Mouse (Mus musculus) mesoderm, embryonic 11.5 days (tissue): Measurements from ENCODE around the gene Cyp4v3.
"Not testable (repeated sequence)": the region's sequence is repeated elsewhere in the genome, so short reads cannot be mapped to it uniquely, and the experiment has no call there.

Source experiments
- DNase-seq: peaks from one replicate; pipeline ENCODE4 v3.0.0-alpha.2; 2012; ENCODE audit warnings: low read depth, low spot score

Cyp4v3 gene

DNA sequence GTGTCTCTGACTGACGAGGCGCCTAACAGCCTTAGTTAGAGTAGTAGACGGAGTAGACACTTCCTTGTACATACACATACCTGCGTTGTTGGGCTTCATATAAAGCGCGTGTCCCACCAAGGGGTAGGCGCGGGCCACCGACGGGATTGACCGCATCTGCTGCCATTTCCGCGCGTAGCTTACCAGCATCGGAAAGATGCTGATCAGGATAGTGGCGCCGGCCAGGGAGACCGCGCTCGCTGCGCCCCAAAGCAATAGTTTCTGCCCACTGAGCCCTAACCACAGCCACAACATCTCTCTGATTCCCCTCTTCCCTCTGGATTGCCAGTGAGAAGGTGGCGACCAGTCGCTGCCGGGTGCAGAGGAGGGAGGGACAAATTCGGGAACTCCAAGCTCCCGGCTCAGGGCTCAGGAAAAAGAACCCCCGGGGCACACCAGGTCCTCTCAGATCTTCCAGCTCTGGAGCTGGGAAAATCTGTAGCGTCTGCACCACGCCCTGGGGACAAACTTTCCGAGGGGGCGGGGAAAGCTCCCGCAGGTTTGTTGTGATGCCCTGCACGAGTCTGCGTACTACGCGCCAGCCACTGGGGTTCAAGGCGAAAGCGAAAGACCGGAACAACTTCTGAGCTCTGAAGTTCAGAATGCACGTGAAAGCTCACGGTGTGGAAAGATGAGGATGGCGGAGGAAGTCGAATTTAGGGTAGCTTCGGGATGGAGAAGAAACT lies at the start of gene Cyp4v3:
TSS of gene Cyp4v3 (minus strand) at position 532 of the 725 bp plus-strand sequence.
- DNase-seq: peak; percentile 57

DNA sequence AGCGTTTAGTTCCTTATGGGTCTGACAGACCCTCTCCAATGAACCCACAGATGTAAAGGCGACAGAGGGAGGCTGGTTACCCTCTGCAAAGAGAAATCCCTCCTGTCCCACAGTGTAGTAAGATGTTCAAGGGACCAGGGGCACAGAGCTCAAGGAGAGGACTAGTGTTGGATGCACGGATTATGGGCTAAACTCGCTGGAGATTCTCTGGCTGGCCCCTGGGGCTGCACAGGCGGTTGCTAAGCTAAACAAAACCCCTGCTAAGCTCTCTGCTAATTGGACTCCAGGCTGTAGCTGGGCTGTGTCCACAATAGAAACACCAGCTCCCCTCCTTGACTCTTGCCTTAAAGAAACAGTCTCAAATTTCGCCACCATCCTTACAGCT lies 48.9 kb upstream of the Cyp4v3 start, which contains the start of gene Fam149a:
TSS of gene Fam149a (minus strand) at position 329 of the 385 bp plus-strand sequence.
- no peak for DNase-seq

DNA sequence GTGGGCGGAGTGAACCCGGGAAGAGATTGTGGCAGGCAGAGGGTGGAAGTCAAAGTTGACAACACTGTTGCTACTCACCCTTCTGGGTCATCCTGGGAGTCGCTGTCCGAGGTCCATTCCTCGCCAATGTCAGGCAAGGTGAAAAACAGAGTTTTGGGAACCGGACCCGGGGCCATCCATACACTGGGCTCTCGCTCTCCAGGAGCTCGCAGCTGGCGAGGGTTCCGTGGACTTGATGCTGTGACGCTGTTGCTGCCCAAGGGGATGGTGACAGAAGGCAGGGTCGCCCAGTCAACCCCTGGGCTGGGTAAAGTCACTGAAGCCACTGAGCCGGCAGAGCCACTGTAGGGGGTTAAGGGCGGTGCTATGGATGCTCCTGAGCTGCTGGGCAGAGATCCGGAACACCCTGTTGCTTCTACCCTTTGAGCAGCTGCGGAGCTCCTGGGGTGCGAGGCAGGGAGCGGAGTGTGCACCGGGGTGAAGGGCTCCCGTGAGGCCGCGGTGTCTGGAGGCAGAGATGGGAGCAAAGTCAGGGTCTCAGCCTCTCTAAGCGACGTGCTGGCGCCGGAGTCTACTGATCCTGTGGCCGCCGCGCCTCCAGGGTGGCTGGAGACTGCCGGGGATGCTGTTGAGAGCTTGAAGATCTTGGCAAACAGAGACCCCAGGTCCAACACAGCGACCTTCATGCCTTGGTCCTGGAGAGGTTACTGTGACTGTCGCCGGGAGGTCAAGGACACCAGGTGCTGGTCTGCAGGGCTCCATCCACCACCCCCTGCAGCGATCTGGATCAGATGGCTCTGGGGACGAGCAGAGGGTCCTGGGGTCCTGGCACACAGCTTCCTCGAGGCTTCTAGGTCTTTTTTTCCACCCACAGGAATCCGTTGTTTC lies 48.3 kb upstream of the Cyp4v3 start:
- no peak for DNase-seq

DNA sequence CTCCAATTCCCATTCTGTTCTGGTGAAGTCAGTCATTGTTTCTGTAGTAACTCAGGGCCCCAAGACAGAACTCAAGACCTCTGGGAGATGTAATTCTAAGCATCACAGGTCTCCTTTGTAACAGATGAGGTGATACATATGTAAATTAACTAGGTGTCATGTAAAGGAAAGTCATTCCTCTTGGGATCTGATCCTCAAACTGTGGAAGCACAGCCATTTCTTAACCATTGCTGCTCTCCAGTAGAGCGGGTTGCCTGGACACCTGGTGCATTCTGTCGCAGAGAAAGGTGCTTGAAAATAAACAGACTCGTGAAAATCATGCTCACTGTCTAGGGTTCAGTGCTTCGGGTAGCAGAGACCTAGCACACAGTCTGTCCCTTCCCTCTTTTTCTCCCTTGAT lies 47.6 kb upstream of the Cyp4v3 start:
- no peak for DNase-seq

DNA sequence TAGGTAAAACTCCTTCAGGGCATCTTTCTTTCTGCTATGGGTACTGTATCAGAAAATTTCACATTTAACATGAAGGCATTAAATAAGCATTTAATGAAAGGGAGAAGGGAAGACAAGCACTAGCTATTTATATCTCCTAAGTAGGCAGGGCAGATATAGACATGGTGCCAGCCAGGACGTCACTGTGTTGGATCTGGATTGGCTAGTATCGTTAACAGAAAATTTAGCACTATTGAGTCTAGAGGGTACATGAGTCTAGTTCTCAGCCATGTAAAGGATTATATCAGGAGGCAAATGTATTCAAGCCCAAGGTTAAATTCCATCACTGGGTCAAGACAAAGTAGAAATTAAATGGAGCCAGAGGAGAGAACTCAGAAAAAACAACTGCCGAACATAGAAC lies 41.1 kb upstream of the Cyp4v3 start:
- DNase-seq: no peak

- no peak for DNase-seq
These were observed 34.1 kb upstream of the Cyp4v3 start for GRCm38 (mm10) chr8:45367154-45367553.

DNA sequence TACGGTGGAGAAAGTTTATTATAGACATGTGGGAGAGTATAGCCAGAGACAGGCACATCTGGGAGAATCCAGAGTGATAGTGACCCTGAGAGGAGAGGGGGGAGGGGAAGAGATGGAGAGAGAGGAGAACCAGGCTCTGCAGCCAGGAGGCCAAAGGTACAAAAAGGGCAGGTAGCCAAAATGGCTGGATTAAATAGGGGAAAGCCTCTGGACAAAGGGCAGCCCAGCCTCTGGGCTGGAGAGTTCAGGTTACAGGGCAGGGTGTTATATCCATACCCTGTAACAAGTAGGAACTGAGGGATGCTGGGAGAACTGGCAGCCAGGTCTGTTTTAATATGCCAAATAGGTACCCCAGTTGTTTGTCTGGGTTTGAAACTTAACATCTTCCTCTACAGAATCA lies 30.2 kb upstream of the Cyp4v3 start:
- no peak for DNase-seq

DNA sequence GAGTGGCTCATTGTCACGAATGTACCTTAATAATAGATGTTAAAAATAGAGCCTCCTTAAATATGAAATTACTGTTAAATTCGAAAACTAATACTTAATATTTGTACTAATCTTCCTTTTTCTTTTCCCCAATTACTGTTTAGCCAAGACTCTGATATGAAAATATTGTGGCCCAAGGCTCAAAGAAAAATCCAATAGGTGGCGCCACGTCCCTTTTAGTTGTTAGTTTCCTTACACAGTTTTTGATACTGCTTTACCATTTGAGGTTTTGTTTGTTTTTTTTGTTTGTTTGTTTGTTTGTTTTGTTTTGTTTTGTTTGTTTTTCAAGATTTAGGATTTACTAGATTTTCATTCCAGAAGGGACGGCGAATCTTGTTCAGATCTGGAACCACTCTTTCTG lies 29.3 kb upstream of the Cyp4v3 start:
- no peak for DNase-seq

DNA sequence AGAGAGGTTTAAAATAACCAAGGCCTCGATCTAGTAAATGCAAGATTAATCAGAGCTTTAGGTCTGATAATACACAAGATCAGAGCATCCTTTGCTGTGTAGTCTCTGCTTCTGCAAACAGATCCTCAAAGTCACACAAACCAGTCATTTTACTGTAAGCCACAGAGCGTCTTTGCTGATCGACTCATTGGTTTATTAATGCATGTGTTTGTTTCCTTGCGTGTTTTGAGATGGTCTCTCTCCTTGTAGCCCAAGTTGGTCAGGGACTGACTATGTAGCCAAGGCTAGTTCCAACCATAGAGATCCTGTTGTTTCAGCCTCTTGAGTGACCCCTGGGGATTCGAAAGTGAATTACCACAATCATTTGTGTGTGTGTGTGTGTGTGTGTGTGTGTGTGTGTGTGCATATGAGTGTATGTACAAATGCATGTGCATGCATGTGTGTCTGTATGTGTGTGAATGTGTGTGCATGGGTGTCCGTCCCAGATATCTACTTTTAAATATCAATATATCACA lies 26.1 kb upstream of the Cyp4v3 start:
- peak; percentile 11 for DNase-seq

DNA sequence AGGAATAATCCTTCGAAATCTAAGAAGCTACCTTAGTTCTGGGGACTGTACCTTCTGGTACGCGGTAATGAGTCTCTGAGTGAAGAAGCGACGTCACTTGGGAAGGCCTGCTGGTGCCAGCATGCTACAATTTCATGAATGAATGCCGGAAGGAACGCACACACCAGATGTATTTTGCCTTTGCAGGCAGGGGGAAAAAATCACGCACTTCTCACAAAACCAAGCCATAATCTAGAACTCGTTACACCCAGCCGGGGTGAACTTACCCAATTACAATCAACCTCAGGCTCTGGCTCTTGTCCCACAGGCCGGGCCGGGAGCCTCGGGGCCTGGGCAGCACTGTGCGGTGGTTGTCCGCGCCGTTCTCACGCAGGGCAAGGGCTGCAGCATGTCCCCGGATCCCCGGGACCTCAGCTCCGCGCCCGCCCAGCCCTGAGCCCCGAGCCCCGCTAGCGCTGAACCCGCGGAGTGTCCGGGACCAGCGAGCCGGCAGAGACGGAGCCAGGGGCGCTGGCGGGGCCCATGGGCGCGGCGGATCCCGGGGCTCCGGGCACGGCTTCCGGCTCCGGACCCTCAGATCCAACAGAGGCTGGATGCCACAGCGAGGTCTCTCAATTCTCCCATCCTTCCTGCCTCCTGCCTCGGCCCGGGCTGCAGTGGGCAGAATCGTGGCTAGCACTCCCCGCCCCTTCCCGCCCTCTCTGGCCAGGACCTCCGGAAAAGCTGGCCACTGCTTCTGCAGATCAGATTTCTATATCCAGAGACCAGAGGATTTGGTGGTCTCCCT lies 25.3 kb upstream of the Cyp4v3 start:
- peak; percentile 37 for DNase-seq

DNA sequence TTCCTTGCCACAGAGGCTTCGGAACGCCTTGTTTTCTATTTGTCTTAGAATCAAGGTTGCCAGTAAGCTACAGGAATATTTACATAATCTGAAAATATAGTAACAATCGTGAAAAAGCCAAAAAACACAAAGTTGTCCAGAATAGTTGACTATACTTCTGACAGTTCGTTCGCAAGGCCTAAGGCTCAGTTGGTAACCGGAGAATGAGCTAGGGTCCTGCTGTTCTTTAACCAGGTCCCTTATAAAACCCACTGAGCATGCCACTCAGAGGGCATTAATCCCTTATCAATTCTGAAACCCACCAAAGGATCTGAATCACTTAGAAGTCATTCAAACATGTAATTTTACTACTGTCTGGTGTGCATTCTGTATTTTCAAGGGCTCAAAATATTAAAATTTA lies 22.8 kb upstream of the Cyp4v3 start:
- no peak for DNase-seq

- DNase-seq: peak; percentile 85
These were observed 12.0 kb upstream of the Cyp4v3 start for GRCm38 (mm10) chr8:45345031-45345430.

- DNase-seq: no peak
These were observed 11.3 kb upstream of the Cyp4v3 start for GRCm38 (mm10) chr8:45344298-45344697.

GRCm38 (mm10) chr8:45341630-45342628 lies 8.9 kb upstream of the Cyp4v3 start:
- DNase-seq: no peak

- no peak for DNase-seq
These were observed 477 bp upstream of the Cyp4v3 start for GRCm38 (mm10) chr8:45333493-45333892.

DNA sequence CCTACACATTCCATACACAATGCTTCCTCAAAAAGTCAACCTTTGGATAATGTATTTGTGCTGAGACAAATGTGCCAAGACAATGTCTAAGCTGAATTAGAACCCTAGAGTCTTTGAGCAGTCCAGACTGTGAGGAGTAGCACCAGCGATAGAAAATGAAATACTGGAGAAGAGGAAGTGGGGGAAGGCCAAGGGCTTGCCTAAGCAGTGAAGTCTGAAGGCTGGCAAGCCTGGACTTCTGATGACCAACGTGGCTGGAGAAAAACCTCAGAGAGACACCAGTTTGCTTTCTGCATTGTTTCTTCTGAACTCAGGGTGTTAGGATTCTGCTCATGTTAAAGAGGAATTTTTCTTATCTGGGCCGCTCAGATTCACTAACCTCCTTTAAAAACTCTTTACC lies 2.2 kb downstream of the Cyp4v3 start:
- DNase-seq: no peak

DNA sequence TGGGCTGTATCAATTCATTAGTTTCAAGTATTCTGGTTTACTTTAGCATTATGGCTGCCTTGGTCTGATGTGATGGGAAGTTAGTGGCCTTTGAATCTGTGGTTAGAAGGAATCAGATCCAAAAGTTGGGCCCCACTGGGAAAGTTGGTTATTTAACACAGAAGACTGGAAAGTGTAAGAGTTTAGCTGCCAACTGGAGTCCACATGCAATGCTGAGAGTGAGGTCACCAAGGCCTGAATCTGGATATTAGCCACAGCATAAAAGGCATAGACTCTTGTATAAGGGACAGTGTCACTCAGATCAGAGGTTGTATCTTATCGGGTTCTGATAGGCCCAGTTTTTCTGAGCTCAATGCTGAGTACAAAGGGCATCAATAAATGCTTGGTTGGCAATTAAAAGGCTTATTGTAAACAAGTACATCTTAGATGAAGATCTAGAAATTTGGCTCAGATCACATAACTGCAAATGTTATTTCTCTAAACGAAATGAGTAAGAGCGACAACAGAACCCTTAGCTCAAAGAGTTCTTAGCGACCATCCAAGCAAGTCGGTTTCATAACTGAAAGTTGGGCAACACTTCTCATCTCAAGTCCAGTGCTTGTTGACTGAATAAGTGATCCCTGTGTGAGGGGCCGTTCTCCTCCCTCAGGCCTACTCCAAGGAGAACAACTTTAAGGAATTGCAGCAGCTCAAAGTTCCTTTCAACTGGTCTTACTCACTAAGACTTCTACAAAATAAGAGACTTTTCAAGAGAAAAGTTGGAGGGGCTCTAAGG lies 3.6 kb downstream of the Cyp4v3 start:
- no peak for DNase-seq

DNA sequence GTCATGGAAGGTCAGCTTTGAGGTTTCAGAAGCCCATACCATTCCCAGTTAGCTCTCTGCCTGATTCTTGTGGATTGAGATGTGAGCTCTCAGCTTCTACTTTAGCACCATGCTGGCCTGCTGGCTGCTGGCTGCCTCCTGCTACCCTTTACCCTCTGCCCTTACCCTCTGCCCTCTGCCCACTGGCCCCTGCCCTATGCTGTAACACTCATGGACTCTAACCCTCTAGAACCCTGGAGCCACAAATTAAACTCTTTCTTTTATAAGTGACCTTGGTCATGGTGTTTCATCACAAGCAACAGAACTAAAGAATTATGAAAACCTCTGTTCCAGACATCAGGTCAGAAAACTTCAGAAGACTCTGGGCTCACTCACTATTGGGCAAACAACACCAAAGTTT lies 5.9 kb downstream of the Cyp4v3 start:
- not testable (repeated sequence) for DNase-seq

GRCm38 (mm10) chr8:45324151-45324550 lies 8.9 kb downstream of the Cyp4v3 start:
- no peak for DNase-seq

DNA sequence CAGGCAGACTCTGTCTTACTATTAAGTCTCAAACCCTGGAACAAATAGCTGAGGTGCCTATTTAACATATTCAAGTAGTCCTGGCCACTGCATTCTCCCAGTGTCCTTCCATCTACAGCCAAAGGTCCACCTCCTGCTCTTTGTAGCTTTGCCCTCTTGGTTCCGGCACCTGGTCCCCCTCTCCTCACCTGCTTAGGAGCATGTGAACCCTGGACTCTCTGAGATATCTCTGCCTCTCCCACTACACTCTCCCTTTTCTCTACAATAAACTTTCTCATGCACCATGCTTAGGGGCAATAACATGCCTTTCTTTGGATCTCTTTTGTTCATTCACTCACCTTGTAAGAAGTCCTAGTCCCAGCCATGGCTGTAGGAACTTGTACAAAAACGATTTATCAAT lies 11.7 kb downstream of the Cyp4v3 start:
- DNase-seq: no peak
